Mouse (Mus musculus): ENCODE data around the gene Rnf208. TPM values are rescaled to one million over a fixed set of nuclear protein-coding genes. Genes with fewer than 3 reads are reported as not detected.

Rnf208 gene
- polyA plus RNA-seq, 1 experiment from 2014 or later: 2.4 TPM

DNA sequence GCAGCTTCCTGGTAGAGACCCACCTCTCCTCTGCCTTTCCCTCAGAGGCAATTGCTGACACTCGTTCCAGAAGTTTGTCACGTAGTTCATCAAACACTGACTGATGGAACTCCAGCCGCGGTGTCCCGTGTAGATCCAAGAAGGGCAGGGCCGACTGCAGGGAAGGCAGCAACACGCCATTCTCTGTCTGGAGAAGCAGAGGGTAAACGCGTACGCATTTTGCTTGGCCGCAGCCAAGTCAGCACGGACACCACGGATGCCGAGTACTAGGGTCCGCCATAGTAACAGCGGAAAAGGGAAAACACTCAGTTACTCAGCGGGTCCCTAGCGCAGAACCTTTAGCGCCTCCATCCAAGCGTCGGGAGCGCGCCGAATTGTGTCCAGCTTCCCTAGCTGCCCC, 31.4 kb upstream of the Rnf208 start:
- WGBS (ENCODE audit: insufficient replicate concordance): 0% methylated on average over 24 of the region's 24 CpGs
- H3K4me1 ChIP-seq: peaks cover 31% of the 10 kb centered on the region
- peaks cover 41% of the 10 kb centered on the region for H3K36me3 ChIP-seq
- peak overlapping the region; percentile 88 for H3K27ac ChIP-seq
- H3K9ac ChIP-seq: peak overlapping the region; percentile 93
- peaks cover 18% of the 10 kb centered on the region for H3K27me3 ChIP-seq (replicated peaks)
- peak; percentile 35 for ATAC-seq
- no peaks in the 10 kb centered on the region for H3K9me3 ChIP-seq (replicated peaks)
- peak overlapping the region; percentile 87 for H3K4me2 ChIP-seq
- H3K4me3 ChIP-seq: peak overlapping the region; percentile 83

DNA sequence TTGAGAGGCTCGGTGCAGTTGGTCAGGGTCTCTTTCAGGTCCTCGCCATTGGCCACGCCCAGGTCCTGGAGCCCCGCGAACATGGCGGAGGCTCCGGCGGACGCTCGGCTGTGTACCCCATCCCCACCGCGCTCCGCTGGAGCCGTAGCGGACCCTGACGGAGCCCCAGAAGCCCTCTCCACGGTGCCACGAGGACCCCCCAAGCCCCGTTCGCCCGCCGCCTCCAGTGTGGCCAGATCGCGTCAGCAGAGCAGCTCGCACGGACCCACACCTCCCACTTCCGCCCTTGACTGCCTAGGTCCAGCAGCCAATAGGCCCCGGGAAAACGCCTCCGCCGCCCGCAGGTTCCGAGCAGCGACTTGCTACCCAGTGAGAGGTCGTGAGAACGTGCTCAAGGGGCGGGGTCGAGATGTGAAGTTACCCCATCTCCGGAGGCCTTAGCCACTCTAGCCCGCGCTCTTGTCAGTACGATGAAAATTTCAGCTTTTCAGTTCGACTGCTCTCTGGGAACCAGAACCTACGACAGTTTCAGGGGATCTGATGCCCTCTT, 30.9 kb upstream of the Rnf208 start, which contains the start of gene Nelfb:
TSS of gene Nelfb (minus strand) at position 369 of the 550 bp plus-strand sequence.
- Histone ChIP-seq H3K9me3 (replicated peaks) (no peaks in the 10 kb centered on the region), H3K9ac (peak within 1 kb of the TSS; percentile 93), H3K4me3 (peak within 1 kb of the TSS; percentile 83), H3K27ac (peak within 1 kb of the TSS; percentile 88), H3K36me3 (peaks cover 36% of the 10 kb centered on the region), H3K4me2 (peak within 1 kb of the TSS; percentile 87), H3K27me3 (replicated peaks) (peaks cover 22% of the 10 kb centered on the region), H3K4me1 (peaks cover 31% of the 10 kb centered on the region)
- WGBS (ENCODE audit: insufficient replicate concordance): 1% methylated on average over 44 of the region's 44 CpGs
- peak; percentile 92 for ATAC-seq

DNA sequence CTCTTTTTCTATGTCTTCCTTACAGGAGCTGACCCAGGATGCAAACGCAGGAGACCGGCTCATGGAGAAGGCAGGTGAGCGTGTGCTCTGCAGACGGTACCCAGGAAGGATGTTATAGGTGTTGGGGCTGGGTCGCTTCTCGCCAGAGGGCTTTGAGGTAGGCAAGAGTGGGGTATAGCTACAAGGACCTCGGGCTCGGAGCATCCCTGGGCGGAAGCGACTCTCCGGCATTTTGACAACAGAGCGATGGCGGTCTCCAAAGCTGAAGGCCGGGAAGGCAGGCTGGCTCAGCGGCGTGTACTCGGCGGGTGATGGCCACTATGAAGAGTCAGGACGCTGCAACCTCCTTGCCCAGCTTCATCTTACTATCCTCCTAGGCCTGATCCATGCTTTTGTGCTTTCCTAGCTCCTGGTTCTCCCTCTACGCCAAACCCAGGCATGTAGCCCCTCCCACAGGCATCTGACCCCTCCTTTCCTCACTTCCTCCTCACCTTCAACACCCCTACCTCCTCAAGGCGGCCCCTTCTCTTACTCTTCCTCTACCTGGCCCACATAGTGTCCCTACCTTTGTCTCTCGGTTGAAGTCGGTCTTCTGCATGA, 28.7 kb upstream of the Rnf208 start:
- 60% methylated on average over 23 of the region's 23 CpGs for WGBS (ENCODE audit: insufficient replicate concordance)
- Histone ChIP-seq H3K9me3 (replicated peaks) (no peaks in the 10 kb centered on the region), H3K27me3 (replicated peaks) (peaks cover 23% of the 10 kb centered on the region), H3K4me3 (no peak overlapping the region), H3K4me1 (peaks cover 31% of the 10 kb centered on the region), H3K4me2 (no peak overlapping the region; the same call in 1 of the 2 replicates), H3K36me3 (peaks cover 14% of the 10 kb centered on the region), H3K27ac (no peak overlapping the region), H3K9ac (no peak overlapping the region)
- no peak for ATAC-seq

DNA sequence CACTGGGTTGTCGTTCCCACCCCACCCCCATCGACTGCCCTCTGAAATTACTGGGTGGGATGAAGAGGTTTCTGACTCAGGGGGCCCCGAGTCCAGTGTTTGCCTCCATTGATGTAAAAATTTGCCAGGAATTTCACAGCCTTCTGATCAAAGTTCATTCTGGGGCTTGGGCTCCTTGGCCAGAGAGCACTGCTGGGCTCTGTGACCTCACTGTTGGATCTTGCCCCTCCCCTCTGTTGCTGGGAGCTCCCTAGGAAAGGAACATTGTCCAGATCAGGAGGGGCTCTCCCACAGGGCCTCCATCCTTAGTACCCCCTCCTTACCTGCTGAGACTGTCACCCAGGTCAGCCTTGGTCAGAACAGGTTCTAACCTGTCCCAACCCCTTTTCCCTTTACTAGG, 27.6 kb upstream of the Rnf208 start, which contains the start of gene Stpg3:
TSS of gene Stpg3 (minus strand) at position 194 of the 400 bp plus-strand sequence.
- H3K27ac ChIP-seq: no peak within 1 kb of the TSS
- H3K9ac ChIP-seq: no peak within 1 kb of the TSS
- 59% methylated on average over 3 of the region's 3 CpGs for WGBS (ENCODE audit: insufficient replicate concordance)
- peaks cover 29% of the 10 kb centered on the region for H3K27me3 ChIP-seq (replicated peaks)
- no peaks in the 10 kb centered on the region for H3K9me3 ChIP-seq (replicated peaks)
- no peak for ATAC-seq
- H3K4me2 ChIP-seq: no peak within 1 kb of the TSS; the same call in 1 of the 2 replicates
- H3K4me1 ChIP-seq: peaks cover 27% of the 10 kb centered on the region
- no peak within 1 kb of the TSS for H3K4me3 ChIP-seq
- H3K36me3 ChIP-seq: peaks cover 5% of the 10 kb centered on the region; the same call in 1 of the 2 replicates

DNA sequence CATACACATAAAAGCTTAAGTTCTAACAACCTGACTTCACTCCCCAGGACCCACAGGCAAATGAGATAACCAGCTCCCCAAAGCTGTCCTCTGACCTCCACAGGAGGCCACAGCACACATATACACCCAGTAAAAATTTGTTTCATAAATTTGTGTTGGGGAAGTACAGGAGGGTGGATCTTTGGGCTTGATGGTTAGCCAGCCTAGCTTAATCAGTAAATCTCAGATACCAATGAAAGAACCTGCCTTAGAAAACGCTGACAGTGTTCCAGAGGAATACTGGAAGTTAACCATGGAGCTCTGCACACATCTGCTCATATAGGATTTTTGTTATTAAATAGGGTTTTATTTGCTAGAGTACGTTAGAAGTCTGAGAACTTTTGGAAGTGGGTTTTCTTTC, 24.4 kb upstream of the Rnf208 start:
- ATAC-seq: no peak
- Histone ChIP-seq H3K36me3 (peaks cover 15% of the 10 kb centered on the region), H3K27me3 (replicated peaks) (peaks cover 29% of the 10 kb centered on the region), H3K9ac (no peak overlapping the region), H3K9me3 (replicated peaks) (no peaks in the 10 kb centered on the region), H3K4me2 (no peak overlapping the region), H3K27ac (no peak overlapping the region), H3K4me1 (peaks cover 15% of the 10 kb centered on the region; the same call in 1 of the 2 replicates), H3K4me3 (no peak overlapping the region)
- 52% methylated on average over 2 of the region's 2 CpGs for WGBS (ENCODE audit: insufficient replicate concordance)

DNA sequence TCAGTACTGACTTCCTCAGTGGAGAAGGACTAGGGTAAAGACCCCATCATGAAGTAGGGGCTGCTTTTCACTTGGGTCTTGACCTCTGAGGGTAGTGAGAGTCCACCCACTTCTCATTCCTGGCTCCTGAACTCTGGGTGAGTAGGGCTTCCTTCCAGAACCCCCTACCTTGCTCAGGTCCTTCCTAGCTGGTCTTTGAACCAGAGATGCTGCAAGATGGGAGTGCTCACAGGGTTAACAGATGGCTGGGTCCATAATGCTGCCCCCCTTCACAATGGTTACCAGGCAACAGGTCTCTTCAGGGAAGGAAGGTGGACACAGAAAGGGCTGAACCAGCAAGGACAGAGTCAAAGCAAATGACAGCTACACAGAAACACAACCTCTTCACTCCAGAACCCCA, 23.6 kb upstream of the Rnf208 start, which contains the start of gene Fam166a:
TSS of gene Fam166a (plus strand) at position 301 of the 400 bp plus-strand sequence.
- Histone ChIP-seq H3K4me3 (no peak within 1 kb of the TSS), H3K9ac (no peak within 1 kb of the TSS), H3K9me3 (replicated peaks) (no peaks in the 10 kb centered on the region), H3K27me3 (replicated peaks) (peaks cover 23% of the 10 kb centered on the region), H3K36me3 (peaks cover 23% of the 10 kb centered on the region), H3K27ac (no peak within 1 kb of the TSS), H3K4me2 (no peak within 1 kb of the TSS), H3K4me1 (peaks cover 22% of the 10 kb centered on the region)
- ATAC-seq: no peak

DNA sequence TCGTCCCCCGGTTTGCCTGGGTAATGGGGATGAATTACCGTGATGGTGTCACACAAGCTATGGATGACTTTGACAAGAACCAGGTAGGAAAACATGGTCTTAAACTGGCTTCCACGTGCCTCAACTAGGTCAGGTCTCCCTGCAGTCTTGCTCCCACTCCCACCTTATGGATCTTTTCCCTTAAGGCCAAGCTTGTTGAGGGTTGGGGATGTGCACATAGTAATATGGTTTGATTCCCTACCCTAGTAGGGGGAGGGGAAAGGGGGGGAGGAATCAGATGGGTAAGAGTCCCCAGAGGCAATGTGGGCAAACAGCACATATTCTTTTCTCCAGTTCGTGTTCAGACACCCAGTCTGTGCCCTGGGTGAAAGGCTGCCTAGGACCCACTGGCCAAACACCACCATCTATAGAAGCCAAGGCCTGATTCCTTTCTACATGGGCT, 20.7 kb upstream of the Rnf208 start:
- Histone ChIP-seq H3K9ac (no peak overlapping the region), H3K36me3 (peaks cover 28% of the 10 kb centered on the region), H3K4me2 (peak overlapping the region; percentile 88), H3K9me3 (replicated peaks) (no peaks in the 10 kb centered on the region), H3K27me3 (replicated peaks) (peaks cover 7% of the 10 kb centered on the region; the same call in 1 of the 2 replicates), H3K27ac (peak overlapping the region; percentile 15), H3K4me1 (peaks cover 33% of the 10 kb centered on the region), H3K4me3 (peak overlapping the region; percentile 25)
- ATAC-seq: no peak
- 62% methylated on average over 5 of the region's 5 CpGs for WGBS (ENCODE audit: insufficient replicate concordance)

DNA sequence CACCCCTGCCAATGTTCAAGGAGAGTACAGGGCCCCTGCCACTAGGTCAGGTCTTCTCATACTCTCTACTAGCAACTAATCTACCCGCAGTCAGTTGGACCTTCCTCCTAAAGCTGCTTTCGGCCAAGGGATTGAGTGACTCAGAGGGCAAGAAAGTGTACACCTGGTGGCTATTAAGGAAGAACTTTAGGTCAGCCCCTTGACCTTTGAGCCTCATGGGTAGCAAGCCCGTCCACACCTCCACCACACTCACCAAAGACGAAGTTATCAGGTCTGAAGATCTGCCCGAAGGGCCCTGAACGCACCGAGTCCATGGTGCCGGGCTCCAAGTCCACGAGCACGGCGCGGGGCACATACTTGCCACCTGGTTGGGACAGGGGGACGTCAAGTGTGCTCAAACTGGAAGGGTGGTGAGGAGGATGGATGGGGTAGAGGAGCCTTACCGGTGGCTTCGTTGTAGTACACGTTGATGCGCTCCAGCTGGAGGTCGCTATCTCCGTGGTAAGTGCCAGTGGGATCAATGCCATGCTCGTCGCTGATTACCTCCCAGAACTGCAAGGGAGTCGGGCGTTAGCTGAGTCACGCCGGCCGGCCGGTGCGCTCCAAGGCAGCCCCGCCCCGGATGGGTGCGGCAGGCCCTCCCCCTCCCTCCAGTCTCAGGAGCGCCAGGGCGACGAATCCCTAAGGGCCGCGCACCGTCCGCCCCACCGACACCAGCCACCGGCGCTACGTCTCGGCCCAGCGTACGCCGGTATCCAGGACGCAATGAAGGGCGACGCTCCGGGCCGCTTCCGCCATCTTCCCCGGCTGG, 18.2 kb upstream of the Rnf208 start:
- H3K4me3 ChIP-seq: peak overlapping the region; percentile 99
- under 1% methylated on average over 53 of the region's 53 CpGs for WGBS (ENCODE audit: insufficient replicate concordance)
- ATAC-seq: peak; percentile 79
- peak overlapping the region; percentile 88 for H3K4me2 ChIP-seq
- H3K9ac ChIP-seq: peak overlapping the region; percentile 95
- H3K27me3 ChIP-seq (replicated peaks): peaks cover under 1% of the 10 kb centered on the region; the same call in 1 of the 2 replicates
- no peaks in the 10 kb centered on the region for H3K9me3 ChIP-seq (replicated peaks)
- peak overlapping the region; percentile 100 for H3K27ac ChIP-seq
- H3K4me1 ChIP-seq: peaks cover 46% of the 10 kb centered on the region
- peaks cover 28% of the 10 kb centered on the region for H3K36me3 ChIP-seq

DNA sequence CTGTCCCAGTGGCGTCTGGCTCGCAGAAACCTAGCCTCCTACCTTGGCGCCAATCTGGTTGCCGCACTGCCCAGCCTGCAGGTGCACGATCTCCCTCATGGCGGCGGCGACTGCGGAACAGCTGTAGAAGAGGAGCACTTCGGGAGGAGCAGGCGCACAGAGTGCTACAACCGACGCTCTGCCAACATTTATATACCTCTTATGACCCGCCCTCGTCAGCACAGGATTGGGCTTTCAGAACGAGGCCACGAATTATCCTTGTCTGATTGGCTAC, 17.6 kb upstream of the Rnf208 start, which contains the start of gene Tubb4b:
TSS of gene Tubb4b (minus strand) at position 211 of the 274 bp plus-strand sequence.
- Histone ChIP-seq H3K9ac (peak within 1 kb of the TSS; percentile 95), H3K27me3 (replicated peaks) (no peaks in the 10 kb centered on the region), H3K4me3 (peak within 1 kb of the TSS; percentile 99), H3K4me1 (peaks cover 50% of the 10 kb centered on the region), H3K4me2 (peak within 1 kb of the TSS; percentile 88), H3K36me3 (peaks cover 28% of the 10 kb centered on the region), H3K27ac (peak within 1 kb of the TSS; percentile 100), H3K9me3 (replicated peaks) (no peaks in the 10 kb centered on the region)
- ATAC-seq: no peak
- 0% methylated on average over 17 of the region's 17 CpGs for WGBS (ENCODE audit: insufficient replicate concordance)

DNA sequence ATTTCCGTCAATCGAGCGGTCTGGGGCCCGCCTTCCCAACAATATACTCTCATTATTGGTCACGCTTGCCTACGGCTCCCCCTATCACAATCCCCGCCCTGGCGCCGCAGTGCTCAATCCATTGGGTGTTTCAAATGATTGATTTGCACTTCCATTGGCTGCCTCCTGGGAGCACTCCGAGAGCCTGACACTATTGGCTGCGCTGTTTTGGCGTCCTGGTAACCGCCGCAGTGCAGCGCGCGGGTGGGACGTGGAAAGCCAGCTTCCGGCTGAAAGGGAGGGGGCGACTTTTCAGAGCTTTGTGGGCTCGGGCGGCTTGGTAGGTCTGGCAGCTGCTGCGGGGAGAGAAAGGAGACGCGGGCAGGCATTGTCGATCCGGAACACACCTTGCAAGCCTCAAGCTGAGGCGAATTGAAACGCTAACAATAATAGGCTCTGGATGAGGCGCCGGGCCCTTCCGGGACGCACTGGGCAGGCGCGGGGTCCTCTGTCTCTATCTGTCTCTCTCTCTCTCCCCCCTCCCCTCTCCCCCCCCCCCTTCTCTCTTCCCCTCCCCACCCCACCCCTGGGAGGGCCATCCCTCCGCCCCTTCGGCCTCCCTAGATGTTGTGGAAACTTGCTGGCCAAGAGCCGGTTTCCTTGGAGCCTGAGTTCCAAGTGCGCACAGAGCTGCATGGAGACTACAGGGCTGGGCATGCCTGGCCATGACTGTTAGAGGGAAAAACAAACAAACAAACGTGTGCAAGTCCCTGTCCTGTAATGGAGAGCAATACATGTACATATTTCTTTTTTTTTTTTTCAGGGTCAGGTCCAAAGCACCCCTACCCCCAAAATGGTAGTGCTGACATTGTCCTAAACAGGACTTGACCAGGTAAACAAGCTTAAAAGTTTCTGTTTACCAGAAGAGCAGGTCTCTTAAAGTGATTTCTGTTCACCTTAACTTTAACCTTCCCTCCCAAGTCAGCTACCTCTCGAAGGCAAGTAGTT, 17.0 kb upstream of the Rnf208 start:
- H3K27ac ChIP-seq: peak overlapping the region; percentile 96
- H3K4me1 ChIP-seq: peaks cover 50% of the 10 kb centered on the region
- H3K27me3 ChIP-seq (replicated peaks): 0 out of 2 replicates have a peak, but pooled peaks cover under 1% of the 10 kb centered on the region
- 2% methylated on average over 41 of the region's 41 CpGs for WGBS (ENCODE audit: insufficient replicate concordance)
- peak overlapping the region; percentile 75 for H3K4me2 ChIP-seq
- peak overlapping the region; percentile 84 for H3K9ac ChIP-seq
- peak overlapping the region; percentile 99 for H3K4me3 ChIP-seq
- ATAC-seq: peak; percentile 90
- no peaks in the 10 kb centered on the region for H3K9me3 ChIP-seq (replicated peaks)
- peaks cover 28% of the 10 kb centered on the region for H3K36me3 ChIP-seq

DNA sequence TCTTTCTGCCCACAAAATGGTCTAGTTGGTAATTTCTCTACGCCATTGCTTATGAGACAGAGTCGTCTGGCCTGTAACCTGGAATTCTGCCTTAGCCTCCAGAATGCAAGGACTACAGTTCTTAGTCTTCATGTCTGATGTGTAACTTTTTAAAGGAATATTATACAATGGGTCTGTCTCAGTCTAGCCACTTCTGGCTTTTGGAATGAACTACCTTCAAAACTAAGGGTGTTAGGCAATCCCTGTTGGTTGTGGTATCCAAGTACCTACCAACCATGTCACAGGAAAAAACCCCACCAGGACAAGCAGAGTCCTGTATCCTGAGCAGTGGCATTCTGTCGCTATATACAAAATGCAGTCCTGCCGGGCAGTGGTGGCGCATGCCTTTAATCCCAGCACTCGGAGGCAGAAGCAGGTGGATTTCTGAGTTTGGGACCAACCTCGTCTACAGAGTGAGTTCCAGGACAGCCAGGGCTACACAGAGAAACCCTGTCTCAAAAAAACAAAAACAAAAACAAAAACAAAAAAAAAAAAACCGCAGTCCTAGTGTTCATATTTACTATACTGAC, 16.2 kb upstream of the Rnf208 start:
- Histone ChIP-seq H3K9ac (peak overlapping the region; percentile 84), H3K9me3 (replicated peaks) (no peaks in the 10 kb centered on the region), H3K4me3 (peak overlapping the region; percentile 99), H3K27ac (peak overlapping the region; percentile 96), H3K36me3 (peaks cover 28% of the 10 kb centered on the region), H3K27me3 (replicated peaks) (peaks cover 4% of the 10 kb centered on the region; the same call in 1 of the 2 replicates), H3K4me2 (peak overlapping the region; percentile 75), H3K4me1 (peaks cover 50% of the 10 kb centered on the region)
- ATAC-seq: no peak
- WGBS (ENCODE audit: insufficient replicate concordance): 80% methylated on average over 8 of the region's 8 CpGs

Measured in liver, embryonic 12.5 days (tissue).